Mouse (Mus musculus) G1E (cell line): ENCODE measurements at regions not wholly inside any gene's neighbourhood (a gene's known extent, or its start where the extent isn't known, plus 50 kb on each side); places are given as distances from the start of the nearest gene placed in this dataset.

Experiments
- ATAC-seq: 2 replicates; pipeline ENCODE4 v1.8.0; 2016; ENCODE audit warnings: mild to moderate bottlenecking; ENCODE audit not compliant: insufficient number of reproducible peaks, poor library complexity, low FRiP score, severe bottlenecking; ENCODE audit errors: extremely low read depth
- DNase-seq: peaks from one replicate; pipeline ENCODE4 v3.0.0; 2012; ENCODE audit warnings: low spot score
- H3K27me3 ChIP-seq: 2 replicates; pipeline ENCODE4 v1.6.1; 2012; ENCODE audit warnings: mild to moderate bottlenecking, low read length, inconsistent platforms; ENCODE audit not compliant: insufficient read depth
- H3K36me3 ChIP-seq: replicated peaks from 2 replicates; pipeline ENCODE3; 2012; ENCODE audit warnings: mild to moderate bottlenecking, inconsistent platforms
- H3K4me1 ChIP-seq: 2 replicates; pipeline ENCODE4 v1.6.1; 2012; ENCODE audit warnings: low read depth, low read length, inconsistent platforms, mixed read lengths; ENCODE audit not compliant: insufficient read depth
- H3K4me3 ChIP-seq: 2 replicates; pipeline ENCODE4 v1.5.1; 2012; ENCODE audit warnings: low read depth, mild to moderate bottlenecking, inconsistent platforms, low read length, moderate library complexity, mixed read lengths
- H3K9me3 ChIP-seq: replicated peaks from 2 replicates; pipeline ENCODE4 v1.6.1; 2012; ENCODE audit warnings: inconsistent platforms
- CTCF ChIP-seq: IDR thresholded peaks from 2 replicates; pipeline ENCODE4 v1.5.1; 2012; ENCODE audit warnings: low read depth, low read length, inconsistent platforms, mixed read lengths
- GATA1 ChIP-seq: IDR thresholded peaks from 2 replicates; pipeline ENCODE4 v1.6.1; 2012; ENCODE audit warnings: borderline replicate concordance, low read length, inconsistent platforms, mixed read lengths
- GATA2 ChIP-seq: IDR thresholded peaks from 2 replicates; pipeline ENCODE4 v1.6.1; 2012; ENCODE audit warnings: low read depth, low read length, inconsistent platforms, borderline replicate concordance
- POLR2AphosphoS5 ChIP-seq: IDR thresholded peaks from 2 replicates; pipeline ENCODE4 v1.6.1; 2012; ENCODE audit warnings: low read depth, low read length, inconsistent platforms; ENCODE audit not compliant: insufficient replicate concordance
- TAL1 ChIP-seq: conservative IDR thresholded peaks from 2 replicates; pipeline ENCODE4 v1.6.1; 2012; ENCODE audit warnings: low read depth, low read length, inconsistent platforms, mixed read lengths

GRCm38 (mm10) chr13:101876601-101877000 lies 108.6 kb upstream of the Pik3r1 start:
- no peak for ATAC-seq
- DNase-seq: no peak
- H3K9me3 ChIP-seq: no peaks in the 10 kb centered on the region
- H3K4me1 ChIP-seq: no peaks in the 10 kb centered on the region
- H3K36me3 ChIP-seq: no peaks in the 10 kb centered on the region
- no peak for TF ChIP-seq TAL1
- TF ChIP-seq GATA1: no peak
- no peak for TF ChIP-seq POLR2AphosphoS5
- TF ChIP-seq GATA2: no peak
- no peak for TF ChIP-seq CTCF
- no peak overlapping the region for H3K4me3 ChIP-seq
- H3K27me3 ChIP-seq: peaks cover 26% of the 10 kb centered on the region

- DNase-seq: no peak
- ATAC-seq: no peak
- Histone ChIP-seq H3K27me3 (peaks cover 19% of the 10 kb centered on the region), H3K4me1 (no peaks in the 10 kb centered on the region), H3K36me3 (no peaks in the 10 kb centered on the region), H3K9me3 (no peaks in the 10 kb centered on the region), H3K4me3 (no peak overlapping the region)
- TF ChIP-seq TAL1: no peak
- TF ChIP-seq CTCF: no peak
- no peak for TF ChIP-seq GATA2
- TF ChIP-seq GATA1: no peak
- TF ChIP-seq POLR2AphosphoS5: no peak
Measured at GRCm38 (mm10) chr13:101878168-101878567, 110.2 kb upstream of the Pik3r1 start.

GRCm38 (mm10) chr13:101879561-101880081 lies 111.6 kb upstream of the Pik3r1 start:
- DNase-seq (no peak), ATAC-seq (no peak)
- H3K9me3 ChIP-seq: no peaks in the 10 kb centered on the region
- H3K4me3 ChIP-seq: no peak overlapping the region
- no peak for TF ChIP-seq GATA1
- TF ChIP-seq POLR2AphosphoS5: no peak
- no peak for TF ChIP-seq CTCF
- TF ChIP-seq GATA2: no peak
- TF ChIP-seq TAL1: no peak
- H3K4me1 ChIP-seq: no peaks in the 10 kb centered on the region
- no peaks in the 10 kb centered on the region for H3K36me3 ChIP-seq
- peaks cover 19% of the 10 kb centered on the region for H3K27me3 ChIP-seq

GRCm38 (mm10) chr13:101883177-101883576 lies 115.2 kb upstream of the Pik3r1 start:
- no peak for TF ChIP-seq GATA1
- no peak for TF ChIP-seq TAL1
- no peak for TF ChIP-seq CTCF
- TF ChIP-seq POLR2AphosphoS5: no peak
- no peak for TF ChIP-seq GATA2
- DNase-seq (no peak), ATAC-seq (no peak)
- Histone ChIP-seq H3K36me3 (no peaks in the 10 kb centered on the region), H3K27me3 (peaks cover 17% of the 10 kb centered on the region), H3K4me1 (no peaks in the 10 kb centered on the region), H3K4me3 (no peak overlapping the region), H3K9me3 (no peaks in the 10 kb centered on the region)

- H3K4me1 ChIP-seq: no peaks in the 10 kb centered on the region
- ATAC-seq: no peak
Measured at GRCm38 (mm10) chr13:101884752-101885151, 116.7 kb upstream of the Pik3r1 start.

GRCm38 (mm10) chr13:101891473-101891872 lies 123.5 kb upstream of the Pik3r1 start:
- no peak for TF ChIP-seq GATA2
- no peak for TF ChIP-seq POLR2AphosphoS5
- TF ChIP-seq CTCF: no peak
- TF ChIP-seq GATA1: no peak
- no peak for TF ChIP-seq TAL1
- Histone ChIP-seq H3K9me3 (no peaks in the 10 kb centered on the region), H3K4me1 (no peaks in the 10 kb centered on the region), H3K27me3 (peaks cover 23% of the 10 kb centered on the region), H3K4me3 (no peak overlapping the region), H3K36me3 (no peaks in the 10 kb centered on the region)
- no peak for ATAC-seq
- no peak for DNase-seq

More at GRCm38 (mm10) chr13:101884752-101885151, 116.7 kb upstream of the Pik3r1 start:
- Histone ChIP-seq H3K27me3 (peaks cover 25% of the 10 kb centered on the region), H3K4me3 (no peak overlapping the region), H3K36me3 (no peaks in the 10 kb centered on the region), H3K9me3 (no peaks in the 10 kb centered on the region)
- TF ChIP-seq TAL1: no peak
- TF ChIP-seq POLR2AphosphoS5: no peak
- no peak for TF ChIP-seq CTCF
- no peak for TF ChIP-seq GATA1
- no peak for TF ChIP-seq GATA2
- no peak for DNase-seq

- Histone ChIP-seq H3K27me3 (peaks cover 18% of the 10 kb centered on the region), H3K4me1 (no peaks in the 10 kb centered on the region), H3K9me3 (no peaks in the 10 kb centered on the region), H3K4me3 (no peak overlapping the region), H3K36me3 (no peaks in the 10 kb centered on the region)
- no peak for TF ChIP-seq POLR2AphosphoS5
- no peak for TF ChIP-seq GATA1
- TF ChIP-seq CTCF: no peak
- no peak for TF ChIP-seq TAL1
- no peak for TF ChIP-seq GATA2
- no peak for ATAC-seq
- no peak for DNase-seq
Measured at GRCm38 (mm10) chr13:101893035-101893600, 125.1 kb upstream of the Pik3r1 start.
